Mouse (Mus musculus) limb, embryonic 10.5 days (tissue): Measurements from ENCODE around the gene Trim13. TPM values are rescaled to one million over a fixed set of nuclear protein-coding genes. Genes with fewer than 3 reads are reported as not detected.
"Not testable (repeated sequence)": the region's sequence is repeated elsewhere in the genome, so short reads cannot be mapped to it uniquely, and the experiment has no call there.

Experiments
- DNase-seq: peaks from one replicate; pipeline ENCODE4 v3.0.0-alpha.2; 2017; ENCODE audit warnings: low spot score
- H3K27ac ChIP-seq: fragments of 300-500 bp; sonication (generic); 2 replicates; pipeline ENCODE4 v1.5.1; 2016; ENCODE audit warnings: mild to moderate bottlenecking
- H3K27me3 ChIP-seq: fragments of 300-500 bp; sonication (generic); 2 replicates; pipeline ENCODE4 v1.6.1; 2016; ENCODE audit warnings: low read depth, mild to moderate bottlenecking; ENCODE audit not compliant: poor library complexity, severe bottlenecking
- H3K36me3 ChIP-seq: fragments of 300-500 bp; sonication (generic); 2 replicates; pipeline ENCODE4 v1.6.1; 2016; ENCODE audit warnings: mild to moderate bottlenecking, moderate library complexity
- H3K4me1 ChIP-seq: fragments of 300-500 bp; sonication (generic); 2 replicates; pipeline ENCODE4 v1.6.1; 2016
- H3K4me3 ChIP-seq: fragments of 300-500 bp; sonication (generic); 2 replicates; pipeline ENCODE4 v1.5.1; 2016; ENCODE audit warnings: mild to moderate bottlenecking, moderate library complexity
- H3K9me3 ChIP-seq: fragments of 300-500 bp; sonication (generic); replicated peaks from 2 replicates; pipeline ENCODE4 v1.6.1; 2016; ENCODE audit warnings: mild to moderate bottlenecking
- WGBS: fragments of 180-500 bp; shearing (Covaris S2); methylation state at CpG from one replicate; pipeline ENCODE4 v1.1.7; 2016; 5-methylcytosine and 5-hydroxymethylcytosine counted together
- polyA plus RNA-seq: library from polyadenylated mRNA; unstranded; fragments of >200 nt; fragmentation: Nextera tagmentation; extraction: Ambion mirVana; gene quantifications from 2 replicates; pipeline ENCODE4 v1.2.1, GENCODE M21; 2016

Trim13 gene
- polyA plus RNA-seq, result 9.9 and 13.2 TPM in 2 replicates

DNA sequence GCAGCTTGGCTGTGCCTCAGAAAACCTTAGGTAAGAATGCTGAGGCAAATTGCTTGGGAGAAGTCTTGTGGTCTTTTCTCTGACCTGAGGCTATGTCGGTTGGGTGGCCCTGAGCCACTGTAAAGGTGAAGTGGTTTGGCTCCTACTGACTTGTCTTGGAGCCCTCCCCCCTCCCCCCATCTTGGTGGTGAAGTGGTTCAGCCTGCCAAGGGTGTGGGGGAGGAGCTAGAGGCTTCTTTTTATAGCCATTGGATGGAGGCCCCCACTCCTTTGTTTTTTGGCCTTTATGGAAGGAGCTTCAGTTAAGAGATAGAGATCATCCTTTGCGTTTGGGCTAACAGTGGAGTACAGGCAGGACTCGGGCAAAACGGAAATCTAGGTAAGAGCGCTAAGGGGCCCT lies at the start of gene Trim13:
Trim13 (plus strand) TSS at position 280 of the 400 bp plus-strand sequence.
- Histone ChIP-seq H3K27ac (peak within 1 kb of the TSS; percentile 92; the same call in 1 of the 2 replicates), H3K4me3 (peak within 1 kb of the TSS; percentile 75), H3K36me3 (0 out of 2 replicates have a peak, but pooled peaks cover 2% of the 10 kb centered on the region), H3K9me3 (no peaks in the 10 kb centered on the region), H3K4me1 (peaks cover 5% of the 10 kb centered on the region; the same call in 1 of the 2 replicates), H3K27me3 (no peaks in the 10 kb centered on the region)
- WGBS, result 51% methylated on average over 5 of the region's 5 CpGs
- no peak for DNase-seq

DNA sequence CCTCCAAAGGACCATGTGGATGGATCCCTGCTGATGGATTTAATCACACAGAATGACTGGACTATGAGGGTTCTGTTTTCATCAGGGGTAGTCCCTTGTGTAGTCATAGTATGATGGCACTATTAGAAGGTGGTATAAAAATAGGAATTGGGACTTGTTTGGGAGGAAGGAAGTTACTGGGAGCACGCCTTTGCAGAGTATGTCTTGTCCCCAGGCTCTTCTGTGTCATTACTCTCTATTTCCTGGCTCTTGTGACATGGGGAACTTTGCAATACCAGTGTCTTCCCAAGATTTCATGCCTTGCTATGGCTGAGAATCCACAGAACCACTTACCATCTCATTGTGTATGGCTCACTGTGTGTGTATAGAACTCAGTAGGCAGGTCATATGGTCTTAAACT lies 49.4 kb upstream of the Trim13 start:
- H3K36me3 ChIP-seq, result peaks cover 14% of the 10 kb centered on the region
- 90% methylated on average over 1 of the region's 1 CpGs for whole genome bisulfite sequencing
- DNase-seq, result no peak
- H3K4me1 ChIP-seq, result no peaks in the 10 kb centered on the region
- no peak overlapping the region for H3K27ac ChIP-seq
- no peaks in the 10 kb centered on the region for H3K9me3 ChIP-seq
- no peak overlapping the region for H3K4me3 ChIP-seq
- no peaks in the 10 kb centered on the region for H3K27me3 ChIP-seq

DNA sequence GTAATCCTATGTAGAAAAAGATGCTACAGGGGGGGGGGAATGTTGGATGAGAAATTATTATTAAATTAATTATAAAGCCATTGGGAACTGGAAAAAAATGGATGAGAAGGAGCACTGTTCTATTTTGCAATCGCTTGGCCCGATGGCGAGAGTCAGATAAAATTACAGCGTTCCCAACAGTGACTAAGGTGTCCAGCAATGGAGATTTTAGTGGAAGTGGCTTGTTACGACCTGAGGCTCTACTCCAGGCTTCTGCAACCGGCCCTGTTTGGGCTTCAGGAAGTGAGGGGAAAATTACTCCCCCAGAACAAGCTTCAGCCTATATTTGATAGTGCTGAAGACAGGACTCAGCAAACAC lies 42.1 kb upstream of the Trim13 start:
- DNase-seq, result no peak
- H3K4me1 ChIP-seq, result peaks cover 11% of the 10 kb centered on the region
- H3K27ac ChIP-seq, result peak overlapping the region; percentile 88
- peak overlapping the region; percentile 68 for H3K4me3 ChIP-seq
- peaks cover 6% of the 10 kb centered on the region for H3K27me3 ChIP-seq
- no peaks in the 10 kb centered on the region for H3K36me3 ChIP-seq
- no peaks in the 10 kb centered on the region for H3K9me3 ChIP-seq
- 14% methylated on average over 6 of the region's 6 CpGs for WGBS

DNA sequence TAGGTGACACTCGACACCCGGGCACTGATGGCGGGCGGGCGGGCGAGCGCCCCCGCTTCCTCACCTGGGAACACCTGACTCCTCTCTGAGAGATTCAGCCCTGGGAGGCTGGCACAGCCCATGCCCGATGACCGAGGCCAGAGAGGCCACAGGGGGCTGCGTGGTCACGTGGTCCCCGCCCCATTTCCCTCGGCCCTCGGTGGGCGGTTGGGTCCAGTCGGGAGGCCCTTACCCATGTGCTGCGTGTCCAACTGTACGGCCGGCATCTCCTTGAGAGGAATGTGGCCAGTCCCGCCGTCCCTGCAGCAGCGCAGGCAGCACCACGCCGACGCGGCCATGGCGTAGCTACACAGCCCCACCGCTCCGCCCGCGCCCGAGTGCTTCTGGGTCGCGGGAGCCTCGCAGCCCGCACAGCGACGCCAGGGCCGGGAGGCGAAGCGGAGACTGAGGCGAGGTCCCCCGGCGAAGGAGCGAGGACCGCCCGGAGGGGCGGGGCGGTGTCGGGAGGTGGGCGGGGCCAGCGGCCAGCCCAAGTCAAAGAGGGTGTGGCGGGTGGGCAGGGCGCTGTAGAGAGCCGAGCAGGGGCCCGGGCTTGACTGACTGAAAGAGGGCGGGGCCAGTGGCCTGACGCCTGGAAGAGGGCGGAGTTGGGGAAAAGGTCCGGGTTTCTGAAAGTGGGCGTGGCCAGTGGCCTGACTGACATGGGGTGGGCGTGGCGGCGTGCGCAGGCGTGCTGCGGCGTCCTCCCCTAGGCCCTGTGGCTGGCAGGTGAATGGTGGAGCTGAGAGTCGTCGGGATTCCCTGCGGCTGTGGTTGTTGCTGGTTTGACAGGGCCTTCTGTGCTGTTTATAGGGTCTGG lies 41.5 kb upstream of the Trim13 start, which contains the start of gene Spryd7:
Spryd7 (minus strand) TSS at position 598 of the 859 bp plus-strand sequence.
- Histone ChIP-seq H3K36me3 (no peaks in the 10 kb centered on the region), H3K27ac (peak within 1 kb of the TSS; percentile 88), H3K9me3 (no peaks in the 10 kb centered on the region), H3K27me3 (peaks cover 6% of the 10 kb centered on the region), H3K4me3 (peak within 1 kb of the TSS; percentile 68), H3K4me1 (peaks cover 11% of the 10 kb centered on the region)
- DNase-seq, result peak; percentile 97
- under 1% methylated on average over 72 of the region's 72 CpGs for WGBS

DNA sequence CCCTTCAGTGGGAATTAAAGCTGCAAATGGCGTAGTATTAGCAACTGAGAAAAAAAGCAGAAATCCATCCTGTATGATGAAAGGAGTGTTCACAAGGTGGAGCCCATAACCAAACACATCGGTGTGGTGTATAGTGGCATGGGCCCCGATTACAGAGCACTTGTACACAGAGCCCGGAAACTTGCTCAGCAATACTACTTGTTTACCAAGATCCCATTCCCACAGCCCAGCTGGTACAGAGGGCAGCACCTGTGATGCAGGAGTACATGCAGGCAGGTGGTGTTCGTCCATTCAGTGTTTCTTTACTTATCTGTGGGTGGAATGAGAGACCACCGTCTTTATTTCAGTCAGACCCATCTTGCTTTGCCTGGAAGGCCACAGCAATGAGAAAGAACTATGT lies 39.1 kb upstream of the Trim13 start:
- no peak for DNase-seq
- 89% methylated on average over 6 of the region's 6 CpGs for WGBS
- no peaks in the 10 kb centered on the region for H3K36me3 ChIP-seq

DNA sequence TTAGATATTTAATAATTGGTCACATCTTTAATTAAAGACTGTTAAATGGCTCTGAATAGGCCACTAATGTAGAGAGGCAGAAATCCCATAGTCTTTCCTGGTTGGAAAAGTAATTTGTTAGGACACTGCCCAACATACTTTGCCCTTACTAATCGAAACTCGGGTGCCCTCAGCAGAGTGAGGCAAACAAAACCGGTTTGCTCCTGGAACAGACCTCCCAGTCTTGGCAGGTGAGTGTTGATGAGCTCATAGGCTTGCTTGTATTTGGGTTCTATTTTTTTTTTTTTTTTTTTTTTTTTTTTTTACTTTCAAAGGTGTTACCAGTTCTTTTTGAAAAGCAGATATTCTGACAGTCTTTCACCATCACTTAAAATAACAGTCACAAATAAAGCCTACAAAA lies 38.2 kb upstream of the Trim13 start:
- DNase-seq, result no peak
- WGBS, result 72% methylated on average over 3 of the region's 3 CpGs
- no peak overlapping the region for H3K4me3 ChIP-seq

More for the DNA sequence above, 39.1 kb upstream of the Trim13 start:
- peaks cover 6% of the 10 kb centered on the region for H3K27me3 ChIP-seq
- H3K4me1 ChIP-seq, result peaks cover 11% of the 10 kb centered on the region
- H3K27ac ChIP-seq, result no peak overlapping the region
- H3K4me3 ChIP-seq, result no peak overlapping the region
- H3K9me3 ChIP-seq, result no peaks in the 10 kb centered on the region

DNA sequence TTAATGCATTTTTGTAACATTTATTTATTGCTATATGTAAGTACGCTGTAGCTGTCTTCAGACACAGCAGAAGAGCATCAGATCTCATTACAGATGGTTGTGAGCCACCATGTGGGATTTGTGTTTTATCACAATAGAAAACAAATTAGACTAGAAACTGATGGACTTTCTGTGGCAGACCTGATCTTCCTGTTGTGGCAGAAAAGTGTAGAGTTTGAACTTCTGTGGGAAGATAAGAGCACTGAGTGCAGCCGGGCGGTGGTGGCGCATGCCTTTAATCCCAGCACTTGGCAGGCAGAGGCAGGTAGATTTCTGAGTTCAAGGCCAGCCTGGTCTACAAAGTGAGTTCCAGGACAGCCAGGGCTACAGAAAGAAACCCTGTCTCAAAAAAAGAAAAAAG lies 31.8 kb upstream of the Trim13 start:
- H3K27ac ChIP-seq, H3K9me3 ChIP-seq, H3K27me3 ChIP-seq, H3K4me1 ChIP-seq, H3K36me3 ChIP-seq, DNase-seq, H3K4me3 ChIP-seq: not testable (repeated sequence)
- WGBS, result 88% methylated on average over 4 of the region's 4 CpGs

More for the DNA sequence above, 38.2 kb upstream of the Trim13 start:
- Histone ChIP-seq H3K9me3 (no peaks in the 10 kb centered on the region), H3K4me1 (peaks cover 11% of the 10 kb centered on the region), H3K27me3 (peaks cover 6% of the 10 kb centered on the region), H3K27ac (no peak overlapping the region), H3K36me3 (no peaks in the 10 kb centered on the region)

DNA sequence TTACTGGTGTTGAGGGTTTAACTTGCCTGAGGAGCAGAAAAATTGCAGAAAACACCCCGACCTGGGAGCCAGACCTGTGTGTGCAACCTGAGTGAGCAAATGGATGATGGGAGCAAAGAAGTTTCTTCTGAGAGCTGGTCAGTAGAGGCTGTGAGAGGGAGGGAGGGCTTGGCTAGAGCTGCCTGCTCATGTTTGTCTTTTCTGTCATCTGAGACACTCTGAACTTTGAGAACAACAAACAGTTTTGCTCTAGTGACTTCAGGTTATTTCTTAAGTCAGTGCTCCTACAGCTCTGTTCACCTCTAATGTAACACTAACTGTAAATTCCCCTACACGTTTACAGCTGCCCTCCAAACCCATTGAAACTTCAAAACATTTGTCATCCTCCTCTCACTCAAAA lies 28.7 kb upstream of the Trim13 start:
- DNase-seq, result no peak
- no peaks in the 10 kb centered on the region for H3K4me1 ChIP-seq
- 70% methylated on average over 2 of the region's 2 CpGs for WGBS
- no peak overlapping the region for H3K27ac ChIP-seq
- H3K36me3 ChIP-seq, result no peaks in the 10 kb centered on the region
- H3K9me3 ChIP-seq, result no peaks in the 10 kb centered on the region
- H3K4me3 ChIP-seq, result no peak overlapping the region
- H3K27me3 ChIP-seq, result no peaks in the 10 kb centered on the region

DNA sequence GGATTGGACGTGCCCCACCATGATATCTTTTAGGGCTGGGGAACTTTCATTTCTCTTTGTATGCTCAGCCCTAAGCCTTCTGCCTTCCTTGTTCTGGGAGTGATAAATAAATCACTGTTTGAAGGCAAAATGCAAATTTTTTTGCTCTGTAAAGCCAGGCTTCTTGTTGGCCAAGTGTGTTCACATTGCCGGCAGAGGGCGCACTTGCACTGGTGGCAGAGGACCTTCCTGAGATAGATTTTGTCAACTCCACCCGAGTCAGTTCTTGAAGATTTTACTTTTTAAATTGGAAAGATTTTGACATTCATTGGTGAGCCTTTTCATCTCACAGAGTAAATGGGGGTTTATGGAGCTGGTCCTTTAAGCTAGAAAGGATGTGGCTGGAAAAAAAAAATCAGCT lies 26.7 kb upstream of the Trim13 start:
- no peaks in the 10 kb centered on the region for H3K36me3 ChIP-seq
- H3K4me1 ChIP-seq, result no peaks in the 10 kb centered on the region
- H3K9me3 ChIP-seq, result no peaks in the 10 kb centered on the region
- DNase-seq, result peak; percentile 91
- H3K27ac ChIP-seq, result no peak overlapping the region
- no peaks in the 10 kb centered on the region for H3K27me3 ChIP-seq
- H3K4me3 ChIP-seq, result no peak overlapping the region
- 13% methylated on average over 4 of the region's 4 CpGs for WGBS

DNA sequence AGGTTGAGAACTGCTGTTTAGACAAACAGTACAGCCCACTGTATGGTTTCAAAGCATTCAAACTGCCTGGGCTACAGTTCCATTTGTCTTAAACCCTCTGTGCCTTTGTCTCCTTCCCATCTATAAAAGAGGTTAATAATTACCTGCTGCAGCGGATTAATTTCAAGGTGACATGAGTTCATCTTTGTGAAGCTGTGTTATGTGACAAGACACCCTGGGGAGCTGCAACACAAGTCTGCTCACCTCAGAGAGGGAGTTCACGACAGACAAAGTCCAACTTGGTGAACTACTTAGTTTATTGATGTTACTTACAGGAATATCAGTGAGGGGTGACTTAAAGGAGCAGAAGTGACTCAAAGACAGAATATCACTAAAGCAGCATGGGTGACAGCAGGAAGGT lies 25.9 kb upstream of the Trim13 start:
- H3K27me3 ChIP-seq, result no peaks in the 10 kb centered on the region
- H3K4me1 ChIP-seq, result no peaks in the 10 kb centered on the region
- WGBS, result 85% methylated on average over 2 of the region's 2 CpGs
- no peak overlapping the region for H3K27ac ChIP-seq
- H3K9me3 ChIP-seq, result no peaks in the 10 kb centered on the region
- DNase-seq, result no peak
- no peaks in the 10 kb centered on the region for H3K36me3 ChIP-seq
- H3K4me3 ChIP-seq, result no peak overlapping the region

DNA sequence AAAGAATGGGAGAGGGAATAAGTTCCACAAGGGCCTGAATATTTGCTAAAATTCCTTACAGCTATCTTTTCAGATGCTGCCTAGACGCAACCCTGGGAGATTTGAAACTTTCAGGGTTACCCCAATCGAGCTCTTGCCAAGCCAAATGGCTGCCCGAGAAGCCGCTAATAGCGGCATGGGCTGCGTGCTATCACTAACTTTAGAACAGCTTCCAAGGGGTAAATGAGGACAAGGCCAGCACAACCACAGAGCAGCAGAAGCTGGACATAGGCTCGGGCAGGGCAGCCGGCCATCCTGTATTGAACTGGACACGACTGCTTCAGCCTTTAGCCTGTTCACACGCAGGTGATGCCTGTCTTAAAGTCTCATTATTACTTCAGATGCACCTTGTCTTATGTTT lies 23.0 kb upstream of the Trim13 start:
- 89% methylated on average over 10 of the region's 10 CpGs for WGBS
- H3K9me3 ChIP-seq, result no peaks in the 10 kb centered on the region
- H3K27ac ChIP-seq, result no peak overlapping the region
- no peaks in the 10 kb centered on the region for H3K36me3 ChIP-seq
- DNase-seq, result no peak
- H3K4me3 ChIP-seq, result no peak overlapping the region
- no peaks in the 10 kb centered on the region for H3K27me3 ChIP-seq
- H3K4me1 ChIP-seq, result no peaks in the 10 kb centered on the region

DNA sequence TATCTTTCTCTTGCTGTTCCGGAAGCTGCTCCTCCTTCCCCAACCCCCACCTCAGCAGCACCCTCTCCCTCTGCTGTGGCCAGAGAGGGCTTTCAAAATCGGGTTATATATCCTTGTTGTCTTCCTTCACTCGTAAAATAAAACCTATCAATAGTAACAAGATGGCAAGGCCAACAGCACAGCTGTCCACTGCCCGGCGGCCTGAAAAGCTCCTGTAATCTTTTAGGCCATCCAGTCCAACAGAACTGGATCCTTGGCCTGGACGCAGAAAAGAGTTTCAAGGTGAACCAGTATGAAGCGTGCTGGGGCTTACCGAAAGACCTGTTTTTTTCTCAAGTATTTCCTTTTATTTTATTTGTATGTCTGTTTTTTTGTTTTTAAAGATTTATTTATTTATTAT lies 22.1 kb upstream of the Trim13 start:
- no peak for DNase-seq
- H3K27me3 ChIP-seq, result no peaks in the 10 kb centered on the region
- WGBS, result 88% methylated on average over 8 of the region's 8 CpGs
- H3K4me3 ChIP-seq, result no peak overlapping the region
- H3K27ac ChIP-seq, result no peak overlapping the region
- H3K4me1 ChIP-seq, result no peaks in the 10 kb centered on the region
- H3K9me3 ChIP-seq, result no peaks in the 10 kb centered on the region
- no peaks in the 10 kb centered on the region for H3K36me3 ChIP-seq

DNA sequence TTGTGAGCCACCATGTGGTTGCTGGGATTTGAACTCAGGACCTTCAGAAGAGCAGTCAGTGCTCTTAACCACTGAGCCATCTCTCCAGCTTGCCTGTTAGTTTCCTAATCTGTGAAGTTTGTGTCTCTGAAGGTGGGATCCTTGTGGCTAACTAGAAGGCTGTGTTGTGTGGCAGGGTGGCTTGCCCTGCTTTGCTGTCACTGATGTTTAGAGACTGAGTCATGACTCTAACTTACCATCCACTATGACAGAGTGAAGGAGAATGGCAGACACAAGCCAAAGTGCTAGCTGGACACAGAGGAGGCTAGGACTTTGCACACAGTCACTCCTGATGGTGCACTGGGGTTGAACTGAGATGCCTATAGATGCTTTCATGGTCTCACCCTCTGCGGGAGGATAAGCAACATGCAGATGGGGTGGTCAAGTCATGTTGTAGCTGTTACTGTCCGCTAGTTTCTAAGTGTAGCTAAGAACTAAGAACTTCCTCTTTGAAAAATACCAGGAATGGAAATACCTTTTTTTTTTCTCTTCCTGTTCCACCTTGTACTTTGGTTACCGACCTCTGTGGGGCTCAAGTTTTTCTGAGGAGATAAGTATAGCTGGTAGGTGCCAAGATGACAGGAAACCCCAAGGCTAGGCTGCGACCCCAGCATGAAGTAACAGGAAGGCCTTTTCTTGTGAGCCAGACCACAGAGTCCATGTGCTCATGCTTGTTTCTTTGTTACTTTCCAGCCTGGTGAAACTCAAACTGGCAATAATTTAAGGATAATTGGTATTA lies 8.6 kb upstream of the Trim13 start:
- WGBS, result 91% methylated on average over 4 of the region's 4 CpGs

More for the DNA sequence above, 8.6 kb upstream of the Trim13 start:
- Histone ChIP-seq H3K4me1 (no peaks in the 10 kb centered on the region), H3K27ac (no peak overlapping the region), H3K27me3 (no peaks in the 10 kb centered on the region), H3K9me3 (no peaks in the 10 kb centered on the region), H3K4me3 (no peak overlapping the region), H3K36me3 (no peaks in the 10 kb centered on the region)
- no peak for DNase-seq
